Mouse (Mus musculus) c-Kit-positive CD71-positive TER-119-negative erythroid progenitor cells, embryonic 14.5 days (primary cell): ENCODE data around the gene Stk33.
"Not testable (repeated sequence)": the region's sequence is repeated elsewhere in the genome, so short reads cannot be mapped to it uniquely, and the experiment has no call there.

Experiments
- DNase-seq: peaks from one replicate; pipeline ENCODE4 v3.0.0-alpha.2; 2013; ENCODE audit warnings: low read depth

Stk33 gene

GRCm38 (mm10) chr7:109438781-109439591 lies at the start of gene Stk33:
Gene Stk33, minus strand, starts transcription at chr7:109439081.
- no peak for DNase-seq

- DNase-seq = no peak
Measured at GRCm38 (mm10) chr7:109484221-109484620, 45.3 kb upstream of the Stk33 start.

- DNase-seq = no peak
Measured at GRCm38 (mm10) chr7:109480765-109481197, 41.9 kb upstream of the Stk33 start.

- no peak for DNase-seq
Measured at GRCm38 (mm10) chr7:109477926-109478325, 39.0 kb upstream of the Stk33 start.

GRCm38 (mm10) chr7:109470700-109471099 lies 31.8 kb upstream of the Stk33 start:
- no peak for DNase-seq

- DNase-seq = no peak
Measured at GRCm38 (mm10) chr7:109468262-109468701, 29.4 kb upstream of the Stk33 start.

GRCm38 (mm10) chr7:109467591-109467990 lies 28.7 kb upstream of the Stk33 start:
- DNase-seq = no peak

- DNase-seq = no peak
Measured at GRCm38 (mm10) chr7:109460698-109461097, 21.8 kb upstream of the Stk33 start.

- no peak for DNase-seq
Measured at GRCm38 (mm10) chr7:109456563-109456962, 17.7 kb upstream of the Stk33 start.

GRCm38 (mm10) chr7:109455748-109456147 lies 16.9 kb upstream of the Stk33 start:
- DNase-seq = no peak

GRCm38 (mm10) chr7:109454856-109455255 lies 16.0 kb upstream of the Stk33 start:
- DNase-seq = no peak

- DNase-seq = no peak
Measured at GRCm38 (mm10) chr7:109448060-109448459, 9.2 kb upstream of the Stk33 start.

GRCm38 (mm10) chr7:109445012-109445411 lies 6.1 kb upstream of the Stk33 start:
- peak; percentile 13 for DNase-seq

GRCm38 (mm10) chr7:109442739-109443138 lies 3.9 kb upstream of the Stk33 start:
- no peak for DNase-seq

GRCm38 (mm10) chr7:109440697-109441269 lies 1.9 kb upstream of the Stk33 start:
- no peak for DNase-seq

GRCm38 (mm10) chr7:109424422-109425159 lies 14.3 kb downstream of the Stk33 start:
- DNase-seq = no peak

- DNase-seq = no peak
Measured at GRCm38 (mm10) chr7:109422803-109423202, 16.1 kb downstream of the Stk33 start.

- DNase-seq = no peak
Measured at GRCm38 (mm10) chr7:109405491-109405890, 33.4 kb downstream of the Stk33 start.

- no peak for DNase-seq
Measured at GRCm38 (mm10) chr7:109399299-109399698, 39.6 kb downstream of the Stk33 start.

GRCm38 (mm10) chr7:109381131-109381530 lies 57.8 kb downstream of the Stk33 start:
- DNase-seq = no peak

GRCm38 (mm10) chr7:109373556-109373955 lies 65.3 kb downstream of the Stk33 start:
- DNase-seq = not testable (repeated sequence)

- DNase-seq = no peak
Measured at GRCm38 (mm10) chr7:109358435-109359187, 80.3 kb downstream of the Stk33 start.
